Mouse (Mus musculus): ENCODE results near the gene Il1rl2.

- TF ChIP-seq CTCF (IDR thresholded peaks at IDR 0.05; ENCODE audit: low read depth) (no peak), EP300 (optimal IDR thresholded peaks at IDR 0.05) (no peak)
These were observed 31.0 kb downstream of the Il1rl2 start for GRCm38 (mm10) chr1:40355431-40355843.
